Mouse (Mus musculus) G1E-ER4 (cell line): ENCODE measurements around the gene Bmp10. TPM values are rescaled to one million over a fixed set of nuclear protein-coding genes. Genes with fewer than 3 reads are reported as not detected.

Experiments
- GATA1 ChIP-seq: IDR thresholded peaks from one replicate; pipeline ENCODE4 v1.8.0; 2012; ENCODE audit warnings: low read length, inconsistent platforms
- polyA plus RNA-seq: library from polyadenylated mRNA; stranded (reverse); fragments of >175 nt; gene quantifications from 2 replicates; pipeline ENCODE4 v1.2.3, GENCODE M21; 2012

The Bmp10 gene
- polyA plus RNA-seq, 1 experiment: not detected

- TF ChIP-seq GATA1: no peak
These were observed 1.2 kb upstream of the Bmp10 start for GRCm38 (mm10) chr6:87427616-87428015.

- no peak for TF ChIP-seq GATA1
These were observed 7.0 kb downstream of the Bmp10 start for GRCm38 (mm10) chr6:87435791-87436190.

- TF ChIP-seq GATA1: no peak
These were observed 8.0 kb downstream of the Bmp10 start for GRCm38 (mm10) chr6:87436745-87437144.

- no peak for TF ChIP-seq GATA1
These were observed 14.5 kb downstream of the Bmp10 start for GRCm38 (mm10) chr6:87443253-87443652.

- TF ChIP-seq GATA1: no peak
These were observed 16.4 kb downstream of the Bmp10 start for GRCm38 (mm10) chr6:87445222-87445621.

GRCm38 (mm10) chr6:87447217-87447616, 18.4 kb downstream of the Bmp10 start:
- no peak for TF ChIP-seq GATA1

- no peak for TF ChIP-seq GATA1
These were observed 20.7 kb downstream of the Bmp10 start for GRCm38 (mm10) chr6:87449534-87449933.

GRCm38 (mm10) chr6:87451016-87451415, 22.2 kb downstream of the Bmp10 start:
- no peak for TF ChIP-seq GATA1

GRCm38 (mm10) chr6:87451771-87452170, 23.0 kb downstream of the Bmp10 start:
- TF ChIP-seq GATA1: no peak

- TF ChIP-seq GATA1: no peak
These were observed 26.7 kb downstream of the Bmp10 start for GRCm38 (mm10) chr6:87455507-87455906.

- TF ChIP-seq GATA1: no peak
These were observed 37.4 kb downstream of the Bmp10 start for GRCm38 (mm10) chr6:87466221-87466620.

- no peak for TF ChIP-seq GATA1
These were observed 38.6 kb downstream of the Bmp10 start for GRCm38 (mm10) chr6:87467373-87467772.

- no peak for TF ChIP-seq GATA1
These were observed 39.6 kb downstream of the Bmp10 start for GRCm38 (mm10) chr6:87468372-87468771.

- TF ChIP-seq GATA1: no peak
These were observed 46.4 kb downstream of the Bmp10 start for GRCm38 (mm10) chr6:87475223-87475622.

GRCm38 (mm10) chr6:87478847-87479246, 50.1 kb downstream of the Bmp10 start:
- TF ChIP-seq GATA1: no peak

- TF ChIP-seq GATA1: no peak
These were observed 50.7 kb downstream of the Bmp10 start for GRCm38 (mm10) chr6:87479291-87479999.

GRCm38 (mm10) chr6:87483224-87483899, 54.6 kb downstream of the Bmp10 start:
- TF ChIP-seq GATA1: no peak
